Mouse (Mus musculus) E14TG2a.4 (cell line): ENCODE data around the gene Lzts2.
A peak's percentile ranks its signal among the peaks of the same experiment; 100 is the strongest.

Experiments used
- H3K27me3 ChIP-seq: 2 replicates; pipeline ENCODE4 v1.6.1; 2014; ENCODE audit warnings: low read length, control low read depth; ENCODE audit not compliant: insufficient read depth
- H3K36me3 ChIP-seq: 2 replicates; pipeline ENCODE4 v1.6.1; 2014; ENCODE audit warnings: low read length, control low read depth; ENCODE audit not compliant: insufficient read depth
- H3K4me1 ChIP-seq: replicated peaks from 2 replicates; pipeline ENCODE4 v1.6.1; 2014; ENCODE audit warnings: low read depth, low read length, control low read depth
- H3K4me3 ChIP-seq: replicated peaks from 2 replicates; pipeline ENCODE4 v1.5.1; 2014; ENCODE audit warnings: mild to moderate bottlenecking, low read length
- H3K9me3 ChIP-seq: 2 replicates; pipeline ENCODE4 v1.6.1; 2014; ENCODE audit warnings: low read length, control low read depth
- CTCF ChIP-seq: conservative IDR thresholded peaks from 2 replicates; pipeline ENCODE4 v1.5.1; 2014; ENCODE audit warnings: low read length
- NANOG ChIP-seq: IDR thresholded peaks from 2 replicates; pipeline ENCODE4 v1.6.1; 2014; ENCODE audit warnings: borderline replicate concordance, low read length, mixed read lengths
- POU5F1 ChIP-seq: IDR thresholded peaks from 2 replicates; pipeline ENCODE4 v1.6.1; 2014; ENCODE audit warnings: low read length, borderline replicate concordance

Gene Lzts2

DNA sequence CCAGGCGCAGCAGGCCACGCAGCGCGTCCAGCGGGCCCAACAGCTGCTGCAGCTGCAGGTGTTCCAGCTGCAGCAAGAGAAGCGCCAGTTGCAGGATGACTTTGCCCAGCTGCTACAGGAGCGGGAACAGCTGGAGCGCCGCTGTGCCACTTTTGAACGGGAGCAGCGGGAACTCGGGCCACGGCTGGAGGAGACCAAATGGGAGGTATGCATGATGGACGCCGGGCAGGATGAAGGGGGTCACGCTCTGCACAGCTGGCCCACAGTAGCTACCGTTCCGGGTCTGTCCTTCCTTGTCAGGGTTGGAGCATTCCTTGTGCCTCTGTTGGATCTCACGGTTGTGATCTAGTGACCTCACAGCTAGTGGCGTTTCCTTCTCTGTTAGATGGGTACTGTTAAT lies 10.6 kb downstream of the Lzts2 start:
- peaks cover 58% of the 10 kb centered on the region for H3K27me3 ChIP-seq
- peaks cover 49% of the 10 kb centered on the region for H3K36me3 ChIP-seq
- H3K4me3 ChIP-seq = peak overlapping the region; percentile 60
- no peak for TF ChIP-seq CTCF
- peaks cover 80% of the 10 kb centered on the region for H3K4me1 ChIP-seq
- H3K9me3 ChIP-seq = no peaks in the 10 kb centered on the region

DNA sequence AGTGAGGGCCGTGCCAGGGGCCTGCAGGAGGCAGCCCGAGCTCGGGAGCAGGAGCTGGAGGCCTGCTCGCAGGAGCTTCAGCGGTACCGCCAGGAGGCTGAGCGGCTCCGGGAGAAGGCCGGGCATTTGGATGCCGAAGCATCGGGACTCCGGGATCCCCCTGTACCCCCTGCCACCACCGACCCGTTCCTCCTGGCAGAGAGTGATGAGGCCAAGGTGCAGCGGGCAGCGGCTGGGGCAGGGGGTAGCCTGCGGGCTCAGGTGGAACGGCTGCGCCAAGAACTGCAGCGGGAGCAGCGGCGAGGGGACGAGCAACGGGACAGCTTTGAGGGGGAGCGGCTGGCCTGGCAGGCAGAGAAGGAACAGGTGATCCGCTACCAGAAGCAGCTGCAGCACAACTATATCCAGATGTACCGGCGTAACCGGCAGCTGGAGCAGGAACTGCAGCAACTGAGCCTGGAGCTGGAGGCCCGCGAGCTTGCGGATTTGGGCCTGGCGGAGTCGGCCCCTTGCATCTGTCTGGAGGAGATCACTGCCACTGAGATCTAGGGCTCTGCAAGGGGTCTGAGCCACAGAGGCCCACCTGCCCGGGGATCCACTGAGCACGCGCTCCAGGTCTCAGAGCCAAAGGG lies 11.8 kb downstream of the Lzts2 start:
- H3K9me3 ChIP-seq = no peaks in the 10 kb centered on the region
- H3K4me3 ChIP-seq = peak overlapping the region; percentile 71
- H3K36me3 ChIP-seq = peaks cover 48% of the 10 kb centered on the region
- TF ChIP-seq CTCF = no peak
- no peak for TF ChIP-seq NANOG
- TF ChIP-seq POU5F1 = no peak
- H3K27me3 ChIP-seq = peaks cover 58% of the 10 kb centered on the region
- peaks cover 76% of the 10 kb centered on the region for H3K4me1 ChIP-seq

DNA sequence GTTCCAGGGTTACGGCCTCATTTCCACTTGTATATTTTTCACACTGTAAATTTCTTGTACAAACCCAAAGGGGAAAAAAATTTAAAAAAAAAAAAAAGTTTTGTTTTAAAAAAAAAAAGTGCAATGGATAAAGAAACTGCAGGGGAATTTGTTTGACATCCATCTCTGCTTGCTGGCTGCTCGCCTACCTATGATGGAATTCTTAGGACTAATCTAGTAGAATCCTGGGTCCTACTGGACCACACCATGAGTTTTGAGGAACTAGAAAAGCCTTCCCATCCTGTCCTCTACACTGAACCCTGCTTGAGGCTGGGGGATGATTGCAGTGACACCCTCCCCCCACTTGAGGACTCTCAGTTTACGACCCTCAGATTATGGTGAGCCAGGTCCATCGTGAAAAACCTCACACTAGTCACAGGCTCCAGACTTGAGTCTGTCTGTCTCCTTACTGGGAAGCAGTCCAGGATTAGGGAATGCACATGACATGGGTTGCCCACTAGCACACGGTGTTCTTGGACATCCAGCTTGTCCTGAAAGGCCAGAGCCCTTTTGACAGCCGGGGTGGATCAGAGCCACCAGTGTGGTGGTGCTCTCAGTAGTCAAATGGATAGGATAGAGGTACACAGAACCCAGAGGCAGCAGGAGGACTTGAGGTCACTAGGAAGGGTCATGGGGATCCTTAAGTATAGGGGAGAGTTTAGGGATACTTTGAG lies 12.9 kb downstream of the Lzts2 start:
- Histone ChIP-seq H3K36me3 (peaks cover 37% of the 10 kb centered on the region), H3K4me1 (peaks cover 77% of the 10 kb centered on the region), H3K4me3 (peak overlapping the region; percentile 71; the same call in 1 of the 2 replicates), H3K27me3 (peaks cover 58% of the 10 kb centered on the region), H3K9me3 (no peaks in the 10 kb centered on the region)
- TF ChIP-seq POU5F1 = no peak
- no peak for TF ChIP-seq NANOG
- TF ChIP-seq CTCF = no peak

- peaks cover 58% of the 10 kb centered on the region for H3K27me3 ChIP-seq
- no peaks in the 10 kb centered on the region for H3K9me3 ChIP-seq
- peak overlapping the region; percentile 67 for H3K4me3 ChIP-seq
- H3K4me1 ChIP-seq = peaks cover 84% of the 10 kb centered on the region
- H3K36me3 ChIP-seq = peaks cover 31% of the 10 kb centered on the region
- TF ChIP-seq NANOG (no peak), CTCF (no peak), POU5F1 (no peak)
Measured at GRCm38 (mm10) chr19:45027848-45028247, 13.6 kb downstream of the Lzts2 start.

DNA sequence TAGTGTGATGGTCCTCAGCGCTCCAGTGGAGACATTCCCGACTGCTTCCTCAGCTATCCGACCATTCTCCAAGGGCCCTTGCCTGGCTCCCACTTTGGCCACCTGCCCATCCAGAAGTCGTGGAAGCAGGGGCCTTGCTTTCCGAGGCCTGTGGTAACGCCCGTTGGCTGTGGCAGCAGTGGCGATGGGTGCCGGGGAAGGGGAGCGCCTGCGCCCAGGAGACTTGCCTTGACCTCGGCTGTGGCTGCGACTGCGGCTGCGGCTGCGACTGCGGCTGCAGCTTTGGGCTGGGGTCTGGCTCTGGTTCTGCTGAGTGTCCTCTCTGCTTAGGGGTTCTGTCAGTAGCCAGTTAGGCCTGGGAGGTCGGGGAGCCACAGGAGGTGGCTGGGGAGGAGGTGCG lies 14.5 kb downstream of the Lzts2 start:
- TF ChIP-seq NANOG = no peak
- TF ChIP-seq POU5F1 = no peak
- TF ChIP-seq CTCF = no peak
- Histone ChIP-seq H3K27me3 (peaks cover 55% of the 10 kb centered on the region), H3K36me3 (peaks cover 27% of the 10 kb centered on the region), H3K9me3 (no peaks in the 10 kb centered on the region), H3K4me3 (peak overlapping the region; percentile 67), H3K4me1 (peaks cover 87% of the 10 kb centered on the region)

GRCm38 (mm10) chr19:45029571-45029970 lies 15.4 kb downstream of the Lzts2 start:
- peaks cover 49% of the 10 kb centered on the region for H3K27me3 ChIP-seq
- H3K4me1 ChIP-seq = peaks cover 81% of the 10 kb centered on the region
- H3K36me3 ChIP-seq = peaks cover 25% of the 10 kb centered on the region
- H3K9me3 ChIP-seq = no peaks in the 10 kb centered on the region
- no peak overlapping the region for H3K4me3 ChIP-seq
- TF ChIP-seq POU5F1 (no peak), CTCF (no peak), NANOG (no peak)

DNA sequence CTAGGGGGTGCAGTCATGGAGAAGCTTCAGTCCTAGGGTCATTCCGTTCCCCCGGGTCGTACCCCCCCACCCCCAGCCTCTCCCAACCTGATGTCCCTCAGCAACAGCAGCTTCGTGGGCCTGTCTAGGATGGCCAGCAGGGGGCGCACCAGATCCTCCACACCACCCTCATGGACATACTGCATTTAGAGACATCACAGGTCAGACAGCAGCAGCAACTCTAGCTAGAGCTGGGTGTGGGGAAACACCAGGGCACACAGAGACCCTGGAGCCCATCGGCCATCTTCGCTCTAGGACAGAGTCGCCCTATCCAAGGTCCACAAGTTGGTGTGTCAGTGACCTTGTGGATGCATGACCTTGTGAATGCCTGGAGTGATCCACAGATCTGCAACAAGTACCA lies 15.9 kb downstream of the Lzts2 start:
- H3K9me3 ChIP-seq = no peaks in the 10 kb centered on the region
- H3K36me3 ChIP-seq = peaks cover 25% of the 10 kb centered on the region
- TF ChIP-seq POU5F1 = no peak
- TF ChIP-seq CTCF = peak; percentile 76
- H3K4me3 ChIP-seq = no peak overlapping the region
- peaks cover 44% of the 10 kb centered on the region for H3K27me3 ChIP-seq
- H3K4me1 ChIP-seq = peaks cover 75% of the 10 kb centered on the region

DNA sequence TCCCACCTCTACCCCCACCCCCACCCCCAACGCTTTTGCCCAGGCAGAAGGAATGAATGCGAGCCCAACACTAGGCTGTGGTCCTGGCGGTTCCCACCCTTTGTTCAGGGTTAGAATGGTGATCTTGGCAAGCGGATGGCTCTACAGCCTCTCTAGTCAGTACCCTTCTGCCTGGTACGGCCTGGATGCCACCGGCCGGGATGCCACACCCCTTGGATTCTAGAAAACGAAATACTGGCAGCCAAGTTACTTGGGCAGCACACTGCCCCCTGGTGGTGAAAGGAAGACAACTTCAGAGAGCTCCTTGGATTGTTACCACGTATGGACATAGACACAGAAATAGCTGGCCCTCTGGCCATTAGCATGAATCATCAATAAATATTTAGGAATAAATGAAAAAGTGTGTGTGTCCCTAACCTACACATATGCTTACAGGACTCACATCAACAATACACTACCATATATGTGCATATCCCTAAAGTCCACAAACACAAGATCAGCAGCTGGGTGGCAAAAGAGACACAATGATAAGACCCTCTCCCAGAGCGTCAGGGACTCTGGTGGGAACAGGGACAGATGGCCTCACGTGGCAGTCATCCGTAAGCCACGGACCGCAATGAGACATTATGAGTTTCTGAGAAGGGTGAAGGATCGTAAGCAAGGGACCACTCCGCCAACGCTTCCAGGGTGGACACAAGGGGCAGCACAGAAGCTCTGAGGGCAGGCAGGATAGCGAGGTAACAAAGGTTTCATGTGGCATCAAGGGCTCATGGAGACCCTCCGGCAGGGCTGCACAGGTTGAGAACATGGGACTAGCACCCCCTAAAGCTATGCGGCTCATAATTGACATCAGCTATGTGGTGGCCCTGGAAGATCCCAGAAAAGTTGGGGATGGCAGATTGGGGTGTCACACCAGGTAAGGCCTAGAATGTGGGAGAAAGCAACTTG lies 16.8 kb downstream of the Lzts2 start:
- Histone ChIP-seq H3K36me3 (peaks cover 17% of the 10 kb centered on the region), H3K4me3 (no peak overlapping the region)

More for the DNA sequence above, 16.8 kb downstream of the Lzts2 start:
- Histone ChIP-seq H3K27me3 (peaks cover 42% of the 10 kb centered on the region), H3K4me1 (peaks cover 71% of the 10 kb centered on the region), H3K9me3 (no peaks in the 10 kb centered on the region)
- TF ChIP-seq CTCF = peak; percentile 82
- no peak for TF ChIP-seq NANOG
